Mouse (Mus musculus): Measurements from ENCODE around the gene Dnajc11. TPM values are rescaled to one million over a fixed set of nuclear protein-coding genes. Genes with fewer than 3 reads are reported as not detected.

Gene Dnajc11
- total RNA-seq, 2 experiments from 2014 or later, result 78.1 to 88.9 TPM

GRCm38 (mm10) chr4:152008148-152008500 is 74.6 kb downstream of the Dnajc11 start:
- DNase-seq (ENCODE audit: low spot score in 2 of 2), result no peak

GRCm38 (mm10) chr4:152008622-152009075 is 75.2 kb downstream of the Dnajc11 start, which contains the start of gene Klhl21:
TSS of gene Klhl21 (plus strand) at chr4:152008803.
- peak; percentile 97 for DNase-seq (ENCODE audit: low spot score in 2 of 2)

- peak in 1 of 2 experiments; percentile 42 for DNase-seq (ENCODE audit: low spot score in 2 of 2)
Measured at GRCm38 (mm10) chr4:152009076-152010051, 75.9 kb downstream of the Dnajc11 start.

- peak in 1 of 2 experiments; percentile 43 for DNase-seq (ENCODE audit: low spot score in 2 of 2)
Measured at GRCm38 (mm10) chr4:152010091-152010706, 76.7 kb downstream of the Dnajc11 start.

- DNase-seq (ENCODE audit: low spot score in 2 of 2), result peak in 1 of 2 experiments; percentile 33
Measured at GRCm38 (mm10) chr4:152010707-152011134, 77.2 kb downstream of the Dnajc11 start.

GRCm38 (mm10) chr4:152011171-152011760 is 77.8 kb downstream of the Dnajc11 start:
- no peak for DNase-seq (ENCODE audit: low spot score in 2 of 2)

- no peak for DNase-seq (ENCODE audit: low spot score in 2 of 2)
Measured at GRCm38 (mm10) chr4:152012109-152012508, 78.6 kb downstream of the Dnajc11 start.

GRCm38 (mm10) chr4:152013036-152013813 is 79.7 kb downstream of the Dnajc11 start:
- no peak for DNase-seq (ENCODE audit: low spot score in 2 of 2)

- no peak for DNase-seq (ENCODE audit: low spot score in 2 of 2)
Measured at GRCm38 (mm10) chr4:152019073-152019472, 85.6 kb downstream of the Dnajc11 start.

- DNase-seq (ENCODE audit: low spot score in 2 of 2), result no peak
Measured at GRCm38 (mm10) chr4:152020024-152020423, 86.5 kb downstream of the Dnajc11 start.

- no peak for DNase-seq (ENCODE audit: low spot score in 2 of 2)
Measured at GRCm38 (mm10) chr4:152021568-152022097, 88.1 kb downstream of the Dnajc11 start.

- DNase-seq (ENCODE audit: low spot score in 2 of 2), result no peak
Measured at GRCm38 (mm10) chr4:152022506-152022905, 89.0 kb downstream of the Dnajc11 start.

GRCm38 (mm10) chr4:152024525-152024924 is 91.0 kb downstream of the Dnajc11 start:
- no peak for DNase-seq (ENCODE audit: low spot score in 2 of 2)

- peak; percentile 29 to 45 for DNase-seq (ENCODE audit: low spot score in 2 of 2)
Measured at GRCm38 (mm10) chr4:152026751-152027508, 93.4 kb downstream of the Dnajc11 start.

GRCm38 (mm10) chr4:152027524-152027923 is 94.0 kb downstream of the Dnajc11 start, which contains the start of gene Zbtb48:
TSS of gene Zbtb48 (minus strand) at chr4:152027671.
- peak; percentile 92 for DNase-seq (ENCODE audit: low spot score in 2 of 2)

- DNase-seq (ENCODE audit: low spot score in 2 of 2), result no peak
Measured at GRCm38 (mm10) chr4:152028456-152028855, 95.0 kb downstream of the Dnajc11 start.

- no peak for DNase-seq (ENCODE audit: low spot score in 2 of 2)
Measured at GRCm38 (mm10) chr4:152029087-152029486, 95.6 kb downstream of the Dnajc11 start.

- no peak for DNase-seq (ENCODE audit: low spot score in 2 of 2)
Measured at GRCm38 (mm10) chr4:152029997-152030396, 96.5 kb downstream of the Dnajc11 start.

Measured in adrenal gland, adult 18-20 months (tissue).